Mouse (Mus musculus): ENCODE results near the gene Gm9508.

The Gm9508 gene

GRCm38 (mm10) chr10:77687021-77687420 is 10.0 kb downstream of the Gm9508 start:
- Histone ChIP-seq H3K36me3 (ENCODE audit: control insufficient read depth, insufficient read depth, low read length, poor library complexity, severe bottlenecking) (no peaks in the 10 kb centered on the region), H3K27me3 (ENCODE audit: control insufficient read depth, insufficient read depth, low read length, poor library complexity, severe bottlenecking) (no peaks in the 10 kb centered on the region)
- no peak for DNase-seq (ENCODE audit: low read depth, low spot score)

GRCm38 (mm10) chr10:77685895-77686664 is 11.0 kb downstream of the Gm9508 start, which contains the start of gene Tspear:
Tspear (plus strand) TSS chr10:77686569.
- no peaks in the 10 kb centered on the region for H3K27me3 ChIP-seq (ENCODE audit: control insufficient read depth, insufficient read depth, low read length, poor library complexity, severe bottlenecking)
- DNase-seq (ENCODE audit: low read depth, low spot score) = no peak

GRCm38 (mm10) chr10:77684181-77684580 is 12.9 kb downstream of the Gm9508 start:
- DNase-seq (ENCODE audit: low read depth, low spot score) = no peak
- no peaks in the 10 kb centered on the region for H3K27me3 ChIP-seq (ENCODE audit: control insufficient read depth, insufficient read depth, low read length, poor library complexity, severe bottlenecking)
- H3K36me3 ChIP-seq (ENCODE audit: control insufficient read depth, insufficient read depth, low read length, poor library complexity, severe bottlenecking) = no peaks in the 10 kb centered on the region

More at GRCm38 (mm10) chr10:77685895-77686664, 11.0 kb downstream of the Gm9508 start, which contains the start of gene Tspear:
- H3K36me3 ChIP-seq (ENCODE audit: control insufficient read depth, insufficient read depth, low read length, poor library complexity, severe bottlenecking) = no peaks in the 10 kb centered on the region

GRCm38 (mm10) chr10:77682994-77683393 is 14.0 kb downstream of the Gm9508 start:
- no peaks in the 10 kb centered on the region for H3K36me3 ChIP-seq (ENCODE audit: control insufficient read depth, insufficient read depth, low read length, poor library complexity, severe bottlenecking)
- H3K27me3 ChIP-seq (ENCODE audit: control insufficient read depth, insufficient read depth, low read length, poor library complexity, severe bottlenecking) = no peaks in the 10 kb centered on the region
- DNase-seq (ENCODE audit: low read depth, low spot score) = no peak

- Histone ChIP-seq H3K36me3 (ENCODE audit: control insufficient read depth, insufficient read depth, low read length, poor library complexity, severe bottlenecking) (no peaks in the 10 kb centered on the region), H3K27me3 (ENCODE audit: control insufficient read depth, insufficient read depth, low read length, poor library complexity, severe bottlenecking) (peaks cover 2% of the 10 kb centered on the region; the same call in 1 of the 2 replicates)
- DNase-seq (ENCODE audit: low read depth, low spot score) = peak; percentile 40
These were observed 19.5 kb downstream of the Gm9508 start for GRCm38 (mm10) chr10:77677562-77677961.

- peak; percentile 83 for DNase-seq (ENCODE audit: low read depth, low spot score)
These were observed 23.3 kb downstream of the Gm9508 start for GRCm38 (mm10) chr10:77673765-77674164.

GRCm38 (mm10) chr10:77671519-77671918 is 25.5 kb downstream of the Gm9508 start:
- DNase-seq (ENCODE audit: low read depth, low spot score) = no peak

More at GRCm38 (mm10) chr10:77673765-77674164, 23.3 kb downstream of the Gm9508 start:
- Histone ChIP-seq H3K27me3 (ENCODE audit: control insufficient read depth, insufficient read depth, low read length, poor library complexity, severe bottlenecking) (peaks cover 2% of the 10 kb centered on the region; the same call in 1 of the 2 replicates), H3K36me3 (ENCODE audit: control insufficient read depth, insufficient read depth, low read length, poor library complexity, severe bottlenecking) (no peaks in the 10 kb centered on the region)

GRCm38 (mm10) chr10:77670710-77671109 is 26.3 kb downstream of the Gm9508 start:
- Histone ChIP-seq H3K27me3 (ENCODE audit: control insufficient read depth, insufficient read depth, low read length, poor library complexity, severe bottlenecking) (no peaks in the 10 kb centered on the region), H3K36me3 (ENCODE audit: control insufficient read depth, insufficient read depth, low read length, poor library complexity, severe bottlenecking) (no peaks in the 10 kb centered on the region)
- DNase-seq (ENCODE audit: low read depth, low spot score) = no peak

More at GRCm38 (mm10) chr10:77671519-77671918, 25.5 kb downstream of the Gm9508 start:
- Histone ChIP-seq H3K27me3 (ENCODE audit: control insufficient read depth, insufficient read depth, low read length, poor library complexity, severe bottlenecking) (peaks cover 2% of the 10 kb centered on the region; the same call in 1 of the 2 replicates), H3K36me3 (ENCODE audit: control insufficient read depth, insufficient read depth, low read length, poor library complexity, severe bottlenecking) (no peaks in the 10 kb centered on the region)

GRCm38 (mm10) chr10:77667402-77667801 is 29.6 kb downstream of the Gm9508 start:
- Histone ChIP-seq H3K27me3 (ENCODE audit: control insufficient read depth, insufficient read depth, low read length, poor library complexity, severe bottlenecking) (no peaks in the 10 kb centered on the region), H3K36me3 (ENCODE audit: control insufficient read depth, insufficient read depth, low read length, poor library complexity, severe bottlenecking) (no peaks in the 10 kb centered on the region)
- DNase-seq (ENCODE audit: low read depth, low spot score) = no peak

- Histone ChIP-seq H3K36me3 (ENCODE audit: control insufficient read depth, insufficient read depth, low read length, poor library complexity, severe bottlenecking) (no peaks in the 10 kb centered on the region), H3K27me3 (ENCODE audit: control insufficient read depth, insufficient read depth, low read length, poor library complexity, severe bottlenecking) (no peaks in the 10 kb centered on the region)
- no peak for DNase-seq (ENCODE audit: low read depth, low spot score)
These were observed 30.7 kb downstream of the Gm9508 start for GRCm38 (mm10) chr10:77666342-77666741.

- H3K27me3 ChIP-seq (ENCODE audit: control insufficient read depth, insufficient read depth, low read length, poor library complexity, severe bottlenecking) = no peaks in the 10 kb centered on the region; the same call in 1 of the 2 replicates
- DNase-seq (ENCODE audit: low read depth, low spot score) = no peak
- no peaks in the 10 kb centered on the region for H3K36me3 ChIP-seq (ENCODE audit: control insufficient read depth, insufficient read depth, low read length, poor library complexity, severe bottlenecking)
These were observed 32.9 kb downstream of the Gm9508 start for GRCm38 (mm10) chr10:77663949-77664665.

- Histone ChIP-seq H3K27me3 (ENCODE audit: control insufficient read depth, insufficient read depth, low read length, poor library complexity, severe bottlenecking) (no peaks in the 10 kb centered on the region; the same call in 1 of the 2 replicates), H3K36me3 (ENCODE audit: control insufficient read depth, insufficient read depth, low read length, poor library complexity, severe bottlenecking) (no peaks in the 10 kb centered on the region)
- no peak for DNase-seq (ENCODE audit: low read depth, low spot score)
These were observed 38.6 kb downstream of the Gm9508 start for GRCm38 (mm10) chr10:77658286-77658994.

GRCm38 (mm10) chr10:77652046-77652445 is 45.0 kb downstream of the Gm9508 start:
- DNase-seq (ENCODE audit: low read depth, low spot score) = no peak
- Histone ChIP-seq H3K27me3 (ENCODE audit: control insufficient read depth, insufficient read depth, low read length, poor library complexity, severe bottlenecking) (no peaks in the 10 kb centered on the region), H3K36me3 (ENCODE audit: control insufficient read depth, insufficient read depth, low read length, poor library complexity, severe bottlenecking) (no peaks in the 10 kb centered on the region)

- no peaks in the 10 kb centered on the region for H3K27me3 ChIP-seq (ENCODE audit: control insufficient read depth, insufficient read depth, low read length, poor library complexity, severe bottlenecking)
- DNase-seq (ENCODE audit: low read depth, low spot score) = no peak
- H3K36me3 ChIP-seq (ENCODE audit: control insufficient read depth, insufficient read depth, low read length, poor library complexity, severe bottlenecking) = peaks cover 6% of the 10 kb centered on the region
These were observed 49.1 kb downstream of the Gm9508 start for GRCm38 (mm10) chr10:77647901-77648300.
